Mouse (Mus musculus) urinary bladder, postnatal 10 days (tissue): Measurements from ENCODE around the gene AU022252.

Source experiments
- DNase-seq: peaks from one replicate; pipeline ENCODE4 v3.0.0; 2022; ENCODE audit warnings: low spot score

AU022252 gene

GRCm38 (mm10) chr4:119188060-119188785 is 44.3 kb downstream of the AU022252 start:
- DNase-seq = no peak

GRCm38 (mm10) chr4:119185771-119186170 is 46.7 kb downstream of the AU022252 start:
- no peak for DNase-seq

GRCm38 (mm10) chr4:119183525-119183924 is 49.0 kb downstream of the AU022252 start:
- DNase-seq = no peak

- DNase-seq = no peak
Measured at GRCm38 (mm10) chr4:119181456-119181855, 51.1 kb downstream of the AU022252 start.

GRCm38 (mm10) chr4:119180133-119180707 is 52.3 kb downstream of the AU022252 start:
- no peak for DNase-seq

GRCm38 (mm10) chr4:119178331-119178730 is 54.2 kb downstream of the AU022252 start:
- no peak for DNase-seq

GRCm38 (mm10) chr4:119177702-119178101 is 54.8 kb downstream of the AU022252 start:
- DNase-seq = no peak

GRCm38 (mm10) chr4:119173851-119174453 is 58.6 kb downstream of the AU022252 start, which contains the start of gene Zfp691:
Zfp691 (minus strand) TSS chr4:119174195.
- peak; percentile 70 for DNase-seq

- no peak for DNase-seq
Measured at GRCm38 (mm10) chr4:119172919-119173650, 59.4 kb downstream of the AU022252 start.

GRCm38 (mm10) chr4:119167663-119168062 is 64.8 kb downstream of the AU022252 start:
- DNase-seq = peak; percentile 46

- no peak for DNase-seq
Measured at GRCm38 (mm10) chr4:119167068-119167467, 65.4 kb downstream of the AU022252 start.

- DNase-seq = no peak
Measured at GRCm38 (mm10) chr4:119165916-119166315, 66.6 kb downstream of the AU022252 start.

- no peak for DNase-seq
Measured at GRCm38 (mm10) chr4:119162990-119163389, 69.5 kb downstream of the AU022252 start.

- no peak for DNase-seq
Measured at GRCm38 (mm10) chr4:119161358-119161757, 71.2 kb downstream of the AU022252 start.

GRCm38 (mm10) chr4:119157891-119158290 is 74.6 kb downstream of the AU022252 start:
- no peak for DNase-seq

GRCm38 (mm10) chr4:119157186-119157585 is 75.3 kb downstream of the AU022252 start:
- DNase-seq = no peak
